Mouse (Mus musculus) forebrain, embryonic 14.5 days (tissue): ENCODE results near the gene Cux1. TPM values are rescaled to one million over a fixed set of nuclear protein-coding genes. Genes with fewer than 3 reads are reported as not detected.
A peak's percentile ranks its signal among the peaks of the same experiment; 100 is the strongest.

Source experiments
- ATAC-seq: fragments of 200-750 bp; cut with Nextera tagmentation; 2 replicates; pipeline ENCODE4 v1.8.0; 2017; ENCODE audit warnings: mild to moderate bottlenecking, moderate library complexity
- DNase-seq: peaks from one replicate; pipeline ENCODE4 v3.0.0-alpha.2; 2015; ENCODE audit warnings: low spot score
- H3K27ac ChIP-seq: fragments of 300-500 bp; sonication (generic); 2 replicates; pipeline ENCODE4 v1.5.1; 2014; ENCODE audit warnings: low read depth, mild to moderate bottlenecking, control low read depth, low read length, moderate library complexity
- H3K27me3 ChIP-seq: fragments of 300-500 bp; sonication (generic); replicated peaks from 2 replicates; pipeline ENCODE4 v1.6.1; 2014; ENCODE audit warnings: low read length, control low read depth, mixed read lengths; ENCODE audit not compliant: control insufficient read depth, insufficient read depth
- H3K36me3 ChIP-seq: fragments of 300-500 bp; sonication (generic); 2 replicates; pipeline ENCODE4 v1.6.1; 2014; ENCODE audit warnings: low read length, control low read depth; ENCODE audit not compliant: control insufficient read depth, insufficient read depth
- H3K4me1 ChIP-seq: fragments of 300-500 bp; sonication (generic); 2 replicates; pipeline ENCODE4 v1.6.1; 2014; ENCODE audit warnings: antibody characterized with exemption, low read length, control low read depth; ENCODE audit not compliant: control insufficient read depth, insufficient read depth
- H3K4me2 ChIP-seq: fragments of 300-500 bp; sonication (generic); 2 replicates; pipeline ENCODE4 v1.6.1; 2014; ENCODE audit warnings: mild to moderate bottlenecking, control low read depth, low read length
- H3K4me3 ChIP-seq: fragments of 300-500 bp; sonication (generic); 2 replicates; pipeline ENCODE4 v1.5.1; 2014; ENCODE audit warnings: low read depth, low read length, control low read depth
- H3K9ac ChIP-seq: fragments of 300-500 bp; sonication (generic); 2 replicates; pipeline ENCODE4 v1.6.1; 2014; ENCODE audit warnings: mild to moderate bottlenecking, low read length, control low read depth, moderate library complexity
- H3K9me3 ChIP-seq: fragments of 300-500 bp; sonication (generic); replicated peaks from 2 replicates; pipeline ENCODE4 v1.6.1; 2016; ENCODE audit warnings: low read length, control low read depth, mixed read lengths; ENCODE audit not compliant: control insufficient read depth
- WGBS: fragments of 180-500 bp; shearing (Covaris S2); extraction: QIAGEN DNeasy Blood & Tissue Kit; methylation state at CpG from one replicate; pipeline ENCODE4 v1.1.7; 2014; 5-methylcytosine and 5-hydroxymethylcytosine counted together
- polyA plus RNA-seq: library from polyadenylated mRNA; unstranded; fragments of >200 nt; fragmentation: Nextera tagmentation; extraction: Ambion mirVana; gene quantifications from 2 replicates; pipeline ENCODE4 v1.2.1, GENCODE M21; 2014

The Cux1 gene
- polyA plus RNA-seq, 1 experiment from 2014 or later = 89.6 TPM

GRCm38 (mm10) chr5:136393621-136394020, 173.7 kb downstream of the Cux1 start:
- Histone ChIP-seq H3K4me2 (no peak overlapping the region), H3K9me3 (no peaks in the 10 kb centered on the region), H3K27me3 (no peaks in the 10 kb centered on the region), H3K36me3 (peaks cover 5% of the 10 kb centered on the region; the same call in 1 of the 2 replicates), H3K4me1 (no peaks in the 10 kb centered on the region), H3K4me3 (no peak overlapping the region), H3K27ac (no peak overlapping the region), H3K9ac (no peak overlapping the region)
- 86% methylated on average over 2 of the region's 2 CpGs for WGBS
- DNase-seq = no peak
- ATAC-seq = no peak

DNA sequence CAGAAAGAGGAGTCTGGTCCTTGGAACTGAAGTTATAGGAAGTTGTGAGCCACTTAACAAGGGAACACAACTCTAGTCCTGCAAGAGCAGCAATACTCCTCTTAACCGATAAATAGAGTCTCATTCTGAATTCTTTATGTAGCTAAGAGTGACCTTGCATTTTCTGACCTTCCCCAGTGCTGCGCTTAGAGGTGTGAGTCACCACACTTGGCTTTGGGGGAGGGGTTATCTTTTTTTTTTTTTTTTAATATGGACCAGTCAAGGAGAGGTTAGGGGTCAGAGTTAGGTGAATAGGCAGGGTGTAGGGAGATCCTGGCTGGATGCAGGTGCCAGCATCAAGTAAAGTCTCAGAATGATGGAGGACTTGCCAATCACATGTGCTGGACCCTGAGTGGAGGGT, 180.5 kb downstream of the Cux1 start:
- H3K36me3 ChIP-seq = peaks cover 3% of the 10 kb centered on the region; the same call in 1 of the 2 replicates
- peaks cover 10% of the 10 kb centered on the region; the same call in 1 of the 2 replicates for H3K4me1 ChIP-seq
- H3K9me3 ChIP-seq = no peaks in the 10 kb centered on the region
- no peaks in the 10 kb centered on the region for H3K27me3 ChIP-seq
- H3K27ac ChIP-seq = no peak overlapping the region
- ATAC-seq = no peak
- no peak overlapping the region for H3K4me3 ChIP-seq
- WGBS = 93% methylated on average over 2 of the region's 2 CpGs
- no peak overlapping the region for H3K9ac ChIP-seq
- H3K4me2 ChIP-seq = no peak overlapping the region
- DNase-seq = no peak

DNA sequence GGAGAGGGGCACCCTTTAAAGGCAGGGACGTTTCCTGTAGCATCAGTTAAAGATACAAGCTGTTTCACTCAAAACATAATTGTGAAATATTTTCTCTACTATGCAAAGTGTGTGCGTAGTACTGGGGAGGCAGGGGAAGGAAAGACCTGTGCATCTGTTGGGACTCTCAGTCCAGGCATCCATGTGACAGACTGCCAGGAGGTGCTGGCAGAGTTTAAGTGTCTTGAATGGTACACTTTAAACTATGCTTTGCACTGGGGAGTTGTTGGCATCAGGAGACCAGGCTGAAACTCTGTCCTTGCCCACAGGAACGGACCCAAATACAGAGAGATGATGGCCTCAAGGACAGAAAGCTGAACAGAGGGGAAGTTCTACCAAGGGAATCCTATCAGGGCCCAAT, 182.1 kb downstream of the Cux1 start:
- Histone ChIP-seq H3K4me3 (no peak overlapping the region), H3K9me3 (no peaks in the 10 kb centered on the region), H3K4me1 (peaks cover 11% of the 10 kb centered on the region; the same call in 1 of the 2 replicates), H3K27me3 (no peaks in the 10 kb centered on the region), H3K9ac (no peak overlapping the region), H3K4me2 (no peak overlapping the region), H3K36me3 (no peaks in the 10 kb centered on the region), H3K27ac (no peak overlapping the region)
- no peak for DNase-seq
- WGBS = 83% methylated on average over 3 of the region's 3 CpGs
- ATAC-seq = no peak

- peaks cover 11% of the 10 kb centered on the region; the same call in 1 of the 2 replicates for H3K4me1 ChIP-seq
- WGBS = 36% methylated on average over 9 of the region's 9 CpGs
- DNase-seq (peak; percentile 81), ATAC-seq (peak; percentile 89)
- H3K27ac ChIP-seq = no peak overlapping the region
- no peak overlapping the region for H3K4me3 ChIP-seq
- no peaks in the 10 kb centered on the region; the same call in 1 of the 2 replicates for H3K9me3 ChIP-seq
- H3K4me2 ChIP-seq = no peak overlapping the region
- H3K27me3 ChIP-seq = no peaks in the 10 kb centered on the region
- no peaks in the 10 kb centered on the region for H3K36me3 ChIP-seq
- no peak overlapping the region for H3K9ac ChIP-seq
Observed at GRCm38 (mm10) chr5:136382261-136383005, 184.9 kb downstream of the Cux1 start.

- Histone ChIP-seq H3K4me3 (no peak overlapping the region), H3K27me3 (no peaks in the 10 kb centered on the region), H3K36me3 (no peaks in the 10 kb centered on the region), H3K4me1 (peaks cover 11% of the 10 kb centered on the region; the same call in 1 of the 2 replicates), H3K4me2 (no peak overlapping the region), H3K9ac (no peak overlapping the region), H3K9me3 (no peaks in the 10 kb centered on the region; the same call in 1 of the 2 replicates), H3K27ac (no peak overlapping the region)
- WGBS = 85% methylated on average over 1 of the region's 1 CpGs
- DNase-seq (no peak), ATAC-seq (no peak)
Observed at GRCm38 (mm10) chr5:136379405-136379804, 187.9 kb downstream of the Cux1 start.

DNA sequence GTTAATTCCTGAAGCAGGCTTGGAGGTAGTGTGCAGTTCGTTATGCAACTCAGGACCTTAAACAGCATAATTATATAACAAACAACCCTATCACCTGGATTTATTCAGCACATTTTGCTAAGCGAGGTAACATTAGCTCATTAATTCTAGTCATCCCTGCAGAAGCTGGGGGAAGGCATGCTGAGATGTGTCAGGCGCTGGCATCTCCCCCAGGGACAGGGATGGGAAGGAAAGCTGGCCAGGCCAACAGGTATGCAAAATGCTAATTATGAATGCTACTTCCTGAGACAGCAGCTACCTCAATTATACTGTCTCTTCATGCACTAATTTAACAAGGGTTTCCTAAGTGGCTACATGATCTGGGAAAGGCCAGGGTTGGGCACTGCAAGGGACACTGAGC, 190.2 kb downstream of the Cux1 start:
- 48% methylated on average over 3 of the region's 3 CpGs for WGBS
- Histone ChIP-seq H3K9ac (no peak overlapping the region), H3K27ac (no peak overlapping the region), H3K4me3 (no peak overlapping the region), H3K4me1 (peaks cover 3% of the 10 kb centered on the region; the same call in 1 of the 2 replicates), H3K9me3 (no peaks in the 10 kb centered on the region; the same call in 1 of the 2 replicates), H3K4me2 (no peak overlapping the region), H3K27me3 (no peaks in the 10 kb centered on the region), H3K36me3 (peaks cover 4% of the 10 kb centered on the region; the same call in 1 of the 2 replicates)
- ATAC-seq = no peak
- no peak for DNase-seq

DNA sequence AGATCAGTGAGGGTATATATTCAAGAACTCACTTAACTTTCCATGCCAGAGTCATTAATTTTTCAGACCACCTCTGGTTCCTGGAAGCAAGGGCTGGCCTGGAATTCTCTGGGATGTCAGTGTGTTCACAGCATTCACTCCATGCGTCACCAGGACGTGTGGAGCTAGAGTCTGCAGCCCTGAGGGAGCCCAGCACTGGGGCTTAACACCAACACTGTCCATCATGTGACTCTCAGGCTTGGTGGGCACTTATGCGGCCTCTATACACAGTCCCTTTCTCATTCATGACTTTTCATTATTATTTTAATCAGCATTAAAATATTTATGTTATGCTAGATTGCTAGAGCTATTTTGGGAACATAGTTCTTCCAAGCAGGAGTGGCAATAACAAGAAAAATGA, 191.9 kb downstream of the Cux1 start:
- DNase-seq = no peak

DNA sequence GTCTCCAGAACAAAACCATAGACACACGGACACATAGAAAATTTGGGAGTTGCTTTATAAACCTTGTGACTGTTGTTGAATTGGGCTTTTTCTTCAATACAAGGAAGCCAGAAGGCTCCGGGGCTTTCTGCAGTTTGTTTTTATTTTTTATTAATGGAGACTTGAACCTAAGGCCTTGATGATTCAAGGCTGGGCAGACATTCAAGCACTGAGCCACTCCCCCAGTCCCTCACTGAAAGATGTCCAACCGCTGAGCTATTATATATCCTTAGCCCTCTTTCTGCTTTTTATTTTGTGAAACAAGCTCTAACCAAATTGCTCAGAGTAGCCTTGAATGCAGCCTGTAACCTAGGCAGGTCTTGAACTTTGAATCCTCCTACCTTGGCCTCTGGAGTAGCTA, 195.0 kb downstream of the Cux1 start:
- WGBS = 69% methylated on average over 3 of the region's 3 CpGs
- H3K4me2 ChIP-seq = no peak overlapping the region
- no peak overlapping the region for H3K9ac ChIP-seq
- no peak for DNase-seq
- H3K9me3 ChIP-seq = no peaks in the 10 kb centered on the region
- H3K4me1 ChIP-seq = no peaks in the 10 kb centered on the region
- H3K36me3 ChIP-seq = peaks cover 35% of the 10 kb centered on the region
- H3K27me3 ChIP-seq = no peaks in the 10 kb centered on the region
- no peak for ATAC-seq
- H3K27ac ChIP-seq = no peak overlapping the region
- H3K4me3 ChIP-seq = no peak overlapping the region

More for the DNA sequence above, 191.9 kb downstream of the Cux1 start:
- Histone ChIP-seq H3K9me3 (no peaks in the 10 kb centered on the region; the same call in 1 of the 2 replicates), H3K9ac (no peak overlapping the region), H3K36me3 (peaks cover 10% of the 10 kb centered on the region; the same call in 1 of the 2 replicates), H3K4me2 (no peak overlapping the region), H3K4me1 (no peaks in the 10 kb centered on the region), H3K27ac (no peak overlapping the region), H3K4me3 (no peak overlapping the region), H3K27me3 (no peaks in the 10 kb centered on the region)
- 55% methylated on average over 3 of the region's 3 CpGs for WGBS
- no peak for ATAC-seq

GRCm38 (mm10) chr5:136363421-136363820, 203.9 kb downstream of the Cux1 start:
- no peak overlapping the region for H3K4me2 ChIP-seq
- peaks cover 42% of the 10 kb centered on the region for H3K36me3 ChIP-seq
- no peak overlapping the region for H3K4me3 ChIP-seq
- no peaks in the 10 kb centered on the region for H3K27me3 ChIP-seq
- no peak for ATAC-seq
- H3K4me1 ChIP-seq = no peaks in the 10 kb centered on the region
- no peak for DNase-seq
- WGBS = 49% methylated on average over 7 of the region's 7 CpGs
- no peaks in the 10 kb centered on the region for H3K9me3 ChIP-seq
- H3K27ac ChIP-seq = no peak overlapping the region
- H3K9ac ChIP-seq = no peak overlapping the region
